Mouse (Mus musculus): ENCODE data around the gene Dll1. TPM values are rescaled to one million over a fixed set of nuclear protein-coding genes. Genes with fewer than 3 reads are reported as not detected.

Gene Dll1
- total RNA-seq, 2 experiments from 2014 or later, result 0.11 TPM; not detected in 1

- no peak for ATAC-seq (ENCODE audit: poor library complexity, severe bottlenecking)
Observed at GRCm38 (mm10) chr17:15337906-15338305, 38.8 kb downstream of the Dll1 start.

DNA sequence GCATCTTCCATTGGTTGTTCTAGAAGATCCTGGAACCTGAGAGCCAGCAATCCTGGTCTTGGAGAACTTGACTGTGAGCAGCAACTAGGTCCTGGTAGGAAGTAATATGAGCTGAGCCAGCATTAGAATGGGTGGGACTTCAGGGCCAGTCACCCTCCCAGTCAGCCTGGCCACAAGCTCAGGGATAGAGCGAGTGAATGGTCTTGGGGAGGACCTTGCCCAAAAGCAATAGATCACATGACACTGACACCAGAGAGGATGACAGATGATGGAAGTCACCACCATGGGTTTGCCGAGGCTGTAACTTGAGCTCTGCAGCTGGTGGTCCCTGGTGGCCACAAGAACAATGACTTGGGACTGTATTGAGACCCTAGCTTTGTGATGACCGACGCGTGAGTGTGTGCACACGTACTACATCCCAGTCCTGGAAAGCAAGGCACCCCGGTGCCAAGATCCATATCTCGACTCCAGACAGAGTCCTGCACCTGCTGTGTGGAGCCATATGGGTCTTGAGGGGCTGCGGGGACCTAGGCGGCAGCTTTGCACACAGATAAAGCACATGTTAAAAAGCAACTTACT is 46.8 kb downstream of the Dll1 start:
- ATAC-seq (ENCODE audit: poor library complexity, severe bottlenecking), result no peak

DNA sequence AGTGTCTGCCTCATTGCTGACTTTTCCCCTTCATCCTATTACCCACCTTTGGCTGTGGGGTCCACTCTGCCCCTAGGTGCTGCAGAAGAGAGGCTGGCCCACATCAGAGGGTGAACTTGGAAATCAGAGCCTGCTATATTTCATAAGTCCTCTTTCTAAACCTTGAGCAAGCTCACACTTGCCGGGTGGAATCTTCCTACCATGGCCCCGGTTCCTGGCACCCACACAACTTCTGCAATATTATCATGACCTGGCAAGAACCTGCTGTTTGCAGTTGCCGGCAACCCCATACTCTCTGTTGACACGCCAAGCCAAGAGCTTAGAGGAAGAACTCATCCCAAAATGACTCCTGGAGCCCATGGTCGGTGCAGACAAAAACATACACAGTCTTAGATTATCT is 49.6 kb downstream of the Dll1 start:
- no peak for ATAC-seq (ENCODE audit: poor library complexity, severe bottlenecking)

DNA sequence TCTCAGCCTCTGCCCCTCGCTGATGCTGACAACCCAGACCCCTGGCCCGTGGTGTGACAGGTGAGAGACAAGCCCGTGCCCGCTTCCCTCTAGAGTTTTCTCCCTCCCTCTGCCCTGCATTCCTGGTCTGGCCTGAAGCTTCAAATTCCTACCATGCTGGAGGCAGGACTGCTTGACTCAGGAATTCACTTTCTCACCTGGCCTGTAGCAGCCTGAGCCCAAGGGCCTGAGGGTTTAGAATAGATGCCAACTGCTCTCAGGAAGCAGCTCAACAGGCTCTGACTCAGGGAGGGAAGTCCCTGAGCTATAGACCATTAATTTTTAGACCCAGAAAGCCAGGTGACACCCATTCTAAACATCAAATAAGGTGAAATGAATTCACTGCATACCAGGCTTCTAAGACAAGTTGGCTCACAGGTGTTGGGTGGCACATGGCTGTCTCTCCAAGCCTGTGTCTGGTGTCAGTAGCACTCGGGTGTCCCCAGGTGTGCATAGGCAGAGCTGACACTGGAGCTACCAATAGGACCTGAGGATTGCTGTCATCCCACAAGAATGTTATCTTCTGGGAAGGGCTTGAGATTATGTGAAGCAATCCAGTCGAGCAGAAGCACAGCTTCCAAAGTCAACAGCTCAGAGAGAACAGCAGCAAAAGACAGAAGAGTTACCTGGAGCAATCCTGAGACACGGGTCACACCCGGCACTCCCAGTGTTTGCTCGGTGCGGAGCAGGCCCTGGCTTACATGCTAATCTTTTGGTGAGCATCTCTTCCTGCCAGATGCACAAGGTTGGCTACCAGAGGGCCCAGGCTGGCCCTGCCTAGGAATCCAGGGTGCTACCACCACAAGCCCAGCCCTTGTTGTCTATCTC is 50.5 kb downstream of the Dll1 start:
- ATAC-seq (ENCODE audit: poor library complexity, severe bottlenecking), result no peak

GRCm38 (mm10) chr17:15323191-15323834 is 53.4 kb downstream of the Dll1 start:
- ATAC-seq (ENCODE audit: poor library complexity, severe bottlenecking), result no peak

Other genes with a start within 250 kb of the Dll1 start
- gene Fam120b, start 19.3 kb upstream of the Dll1 start, total RNA-seq (2015), result 10.8 and 11.8 TPM in 2 replicates
- 13.0 and 16.6 TPM in 2 replicates for gene Fam120b, start 19.3 kb upstream of the Dll1 start, total RNA-seq (2017)
- gene Psmb1, start 122.9 kb upstream of the Dll1 start, total RNA-seq (2015), result 147 and 148 TPM in 2 replicates
- gene Psmb1, start 122.9 kb upstream of the Dll1 start, total RNA-seq (2017), result 126 and 144 TPM in 2 replicates
- gene Tbp, start 123.0 kb upstream of the Dll1 start, total RNA-seq (2015), result 65.2 and 68.3 TPM in 2 replicates
- 42.1 and 50.2 TPM in 2 replicates for gene Tbp, start 123.0 kb upstream of the Dll1 start, total RNA-seq (2017)
- gene Pdcd2, start 150.4 kb upstream of the Dll1 start, total RNA-seq (2015), result 33.8 and 35.0 TPM in 2 replicates
- 30.7 and 48.8 TPM in 2 replicates for gene Pdcd2, start 150.4 kb upstream of the Dll1 start, total RNA-seq (2017)
- gene Prdm9, start 187.5 kb upstream of the Dll1 start, total RNA-seq (2015), result 2.2 and 7.0 TPM in 2 replicates
- gene Prdm9, start 187.5 kb upstream of the Dll1 start, total RNA-seq (2017), result 3.5 and 4.5 TPM in 2 replicates